Mouse (Mus musculus) naive thymus-derived CD4-positive, alpha-beta T cell, adult 2 months (primary cell): ENCODE measurements at regions not wholly inside any gene's neighbourhood (a gene's known extent, or its start where the extent isn't known, plus 50 kb on each side); places are given as distances from the start of the nearest gene placed in this dataset.

ENCODE experiments used
- DNase-seq: peaks from one replicate; pipeline ENCODE4 v3.0.0-alpha.2; 2011; ENCODE audit warnings: low read depth

- no peak for DNase-seq
These were observed 74.4 kb downstream of the Tbx19 start for GRCm38 (mm10) chr1:165086131-165086530.

- peak; percentile 21 for DNase-seq
These were observed 75.8 kb downstream of the Tbx19 start for GRCm38 (mm10) chr1:165084753-165085152.

- no peak for DNase-seq
These were observed 76.4 kb downstream of the Tbx19 start for GRCm38 (mm10) chr1:165084179-165084578.

GRCm38 (mm10) chr1:165080351-165080750 is 80.2 kb downstream of the Tbx19 start:
- no peak for DNase-seq

- DNase-seq = no peak
These were observed 83.3 kb downstream of the Tbx19 start for GRCm38 (mm10) chr1:165077313-165077712.

GRCm38 (mm10) chr1:165075301-165076082 is 85.1 kb downstream of the Tbx19 start:
- DNase-seq = peak; percentile 10

- DNase-seq = no peak
These were observed 88.6 kb downstream of the Tbx19 start for GRCm38 (mm10) chr1:165071831-165072491.

GRCm38 (mm10) chr1:165064981-165065380 is 95.6 kb downstream of the Tbx19 start:
- DNase-seq = no peak

GRCm38 (mm10) chr1:165062813-165063492 is 97.6 kb downstream of the Tbx19 start:
- DNase-seq = peak; percentile 33

- no peak for DNase-seq
These were observed 99.2 kb downstream of the Tbx19 start for GRCm38 (mm10) chr1:165061420-165061819.

- no peak for DNase-seq
These were observed 106.3 kb downstream of the Tbx19 start for GRCm38 (mm10) chr1:165054245-165054644.

- no peak for DNase-seq
These were observed 109.3 kb downstream of the Tbx19 start for GRCm38 (mm10) chr1:165051294-165051693.

- DNase-seq = no peak
These were observed 110.4 kb downstream of the Tbx19 start for GRCm38 (mm10) chr1:165050176-165050575.

- DNase-seq = no peak
These were observed 111.3 kb upstream of the Xcl1 start for GRCm38 (mm10) chr1:165046637-165047036.

GRCm38 (mm10) chr1:165046056-165046455 is 110.7 kb upstream of the Xcl1 start:
- no peak for DNase-seq

- no peak for DNase-seq
These were observed 108.0 kb upstream of the Xcl1 start for GRCm38 (mm10) chr1:165043361-165043760.

GRCm38 (mm10) chr1:165042105-165042504 is 106.8 kb upstream of the Xcl1 start:
- no peak for DNase-seq

GRCm38 (mm10) chr1:165036631-165037030 is 101.3 kb upstream of the Xcl1 start:
- DNase-seq = no peak

GRCm38 (mm10) chr1:165035618-165036017 is 100.3 kb upstream of the Xcl1 start:
- peak; percentile 42 for DNase-seq

GRCm38 (mm10) chr1:165020960-165021563 is 85.7 kb upstream of the Xcl1 start:
- no peak for DNase-seq

GRCm38 (mm10) chr1:165018692-165019309 is 83.5 kb upstream of the Xcl1 start:
- DNase-seq = no peak

- no peak for DNase-seq
These were observed 82.9 kb upstream of the Xcl1 start for GRCm38 (mm10) chr1:165018236-165018635.
